Mouse (Mus musculus) testis, adult 10 weeks (tissue): ENCODE results near the gene Krt18. TPM values are rescaled to one million over a fixed set of nuclear protein-coding genes. Genes with fewer than 3 reads are reported as not detected.

ENCODE experiments used
- polyA plus RNA-seq: library from polyadenylated mRNA; stranded (reverse); fragments of 350-450 nt; fragmentation: Illumina TruSeq; extraction: RNeasy Lipid Tissue Mini Kit (QIAGEN cat#74804); gene quantifications from one replicate; pipeline ENCODE4 v1.2.3, GENCODE M21; 2014; ENCODE audit warnings: low read depth, low replicate concordance

Krt18 gene
- not detected for polyA plus RNA-seq

GRCm38 (mm10) chr15:102028040-102028439 is at the start of gene Krt18:
Gene Krt18 (plus strand): TSS chr15:102028180.

GRCm38 (mm10) chr15:102004189-102004588 is 23.8 kb upstream of the Krt18 start, which contains the start of gene Krt8:
Gene Krt8 (minus strand): TSS chr15:102004482.

GRCm38 (mm10) chr15:102073559-102074069 is 45.6 kb downstream of the Krt18 start, which contains the start of gene Eif4b:
Gene Eif4b (plus strand): TSS chr15:102073773.

Other genes starting within 250 kb of the Krt18 start
- gene Krt72, start 241.7 kb upstream of the Krt18 start, polyA plus RNA-seq, result not detected
- gene Krt73, start 225.8 kb upstream of the Krt18 start, polyA plus RNA-seq, result 0.39 TPM
- gene Krt2, start 210.0 kb upstream of the Krt18 start, polyA plus RNA-seq, result not detected
- not detected for gene Krt1, start 177.4 kb upstream of the Krt18 start, polyA plus RNA-seq
- 0.24 TPM for gene Krt77, start 158.5 kb upstream of the Krt18 start, polyA plus RNA-seq
- 0.08 TPM for gene Krt76, start 135.3 kb upstream of the Krt18 start, polyA plus RNA-seq
- not detected for gene Krt4, start 103.4 kb upstream of the Krt18 start, polyA plus RNA-seq
- gene Krt79, start 87.9 kb upstream of the Krt18 start, polyA plus RNA-seq, result not detected
- gene Krt78, start 73.9 kb upstream of the Krt18 start, polyA plus RNA-seq, result not detected
- gene Krt8, start 23.7 kb upstream of the Krt18 start, polyA plus RNA-seq, result 0.46 TPM
- gene Eif4b, start 45.6 kb downstream of the Krt18 start, polyA plus RNA-seq, result 54.3 TPM
- 3.6 TPM for gene Tns2, start 72.2 kb downstream of the Krt18 start, polyA plus RNA-seq
- gene Spryd3, start 108.1 kb downstream of the Krt18 start, polyA plus RNA-seq, result 0.81 TPM
- 0.57 TPM for gene Igfbp6, start 116.2 kb downstream of the Krt18 start, polyA plus RNA-seq
- gene Soat2, start 122.3 kb downstream of the Krt18 start, polyA plus RNA-seq, result not detected
- gene Zfp740, start 175.1 kb downstream of the Krt18 start, polyA plus RNA-seq, result 10.3 TPM
- gene Csad, start 176.5 kb downstream of the Krt18 start, polyA plus RNA-seq, result 5.8 TPM
- gene Itgb7, start 203.8 kb downstream of the Krt18 start, polyA plus RNA-seq, result not detected
- gene Rarg, start 229.3 kb downstream of the Krt18 start, polyA plus RNA-seq, result 1.2 TPM
- not detected for gene Gm9918, start 242.4 kb downstream of the Krt18 start, polyA plus RNA-seq